Mouse (Mus musculus) kidney, embryonic 16.5 days (tissue): ENCODE data around the gene Smarca5. TPM values are rescaled to one million over a fixed set of nuclear protein-coding genes. Genes with fewer than 3 reads are reported as not detected.
A peak's percentile ranks its signal among the peaks of the same experiment; 100 is the strongest.

Experiments
- ATAC-seq: fragments of 200-750 bp; cut with Nextera tagmentation; 2 replicates; pipeline ENCODE4 v1.8.0; 2017; ENCODE audit warnings: moderate TSS enrichment; ENCODE audit not compliant: low FRiP score, low TSS enrichment
- H3K27ac ChIP-seq: fragments of 300-500 bp; sonication (generic); 2 replicates; pipeline ENCODE4 v1.5.1; 2014; ENCODE audit warnings: low read length
- H3K27me3 ChIP-seq: fragments of 300-500 bp; sonication (generic); 2 replicates; pipeline ENCODE4 v1.6.1; 2014; ENCODE audit warnings: low read length, control low read depth, mixed read lengths; ENCODE audit not compliant: insufficient read depth
- H3K36me3 ChIP-seq: fragments of 300-500 bp; sonication (generic); 2 replicates; pipeline ENCODE4 v1.6.1; 2014; ENCODE audit warnings: low read length, control low read depth, mixed read lengths; ENCODE audit not compliant: insufficient read depth
- H3K4me1 ChIP-seq: fragments of 300-500 bp; sonication (generic); 2 replicates; pipeline ENCODE4 v1.6.1; 2014; ENCODE audit warnings: low read length, control low read depth, mixed read lengths; ENCODE audit not compliant: insufficient read depth
- H3K4me2 ChIP-seq: fragments of 300-500 bp; sonication (generic); replicated peaks from 2 replicates; pipeline ENCODE4 v1.6.1; 2014; ENCODE audit warnings: low read depth, low read length
- H3K4me3 ChIP-seq: fragments of 300-500 bp; sonication (generic); 2 replicates; pipeline ENCODE4 v1.5.1; 2014; ENCODE audit warnings: mild to moderate bottlenecking, low read length
- H3K9ac ChIP-seq: fragments of 300-500 bp; sonication (generic); replicated peaks from 2 replicates; pipeline ENCODE4 v1.6.1; 2014; ENCODE audit warnings: low read length
- H3K9me3 ChIP-seq: fragments of 300-500 bp; sonication (generic); 2 replicates; pipeline ENCODE4 v1.6.1; 2016; ENCODE audit warnings: low read length, control low read depth
- WGBS: fragments of 180-500 bp; shearing (Covaris S2); extraction: QIAGEN DNeasy Blood & Tissue Kit; methylation state at CpG from one replicate; pipeline ENCODE4 v1.1.7; 2014; 5-methylcytosine and 5-hydroxymethylcytosine counted together
- polyA plus RNA-seq: library from polyadenylated mRNA; unstranded; fragments of >200 nt; fragmentation: Nextera tagmentation; extraction: Ambion mirVana; gene quantifications from 2 replicates; pipeline ENCODE4 v1.2.1, GENCODE M21; 2015

Gene Smarca5
- polyA plus RNA-seq, 1 experiment from 2014 or later, result 58.7 TPM

DNA sequence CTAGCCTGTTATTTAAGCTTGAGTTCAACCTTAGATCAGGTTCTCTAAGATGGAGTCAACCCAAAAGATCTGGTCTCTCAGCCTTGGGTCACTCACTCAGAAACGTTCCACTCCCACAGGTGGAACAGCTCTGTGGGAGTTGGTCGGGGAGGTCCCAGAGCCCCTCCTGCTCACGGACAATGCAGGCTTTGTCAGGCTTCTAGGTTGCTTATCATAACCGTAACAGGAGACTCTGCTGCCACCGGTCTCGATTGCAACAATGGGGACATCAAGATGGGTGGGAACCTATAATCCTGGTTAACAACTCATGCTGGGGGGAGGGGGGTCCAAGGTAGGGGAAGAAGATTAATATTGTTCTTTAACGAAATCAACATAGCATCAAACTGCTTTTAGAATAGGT is 13.1 kb upstream of the Smarca5 start:
- Histone ChIP-seq H3K4me1 (no peaks in the 10 kb centered on the region), H3K9me3 (no peaks in the 10 kb centered on the region), H3K27me3 (no peaks in the 10 kb centered on the region), H3K27ac (no peak overlapping the region), H3K9ac (no peak overlapping the region), H3K36me3 (no peaks in the 10 kb centered on the region), H3K4me3 (no peak overlapping the region), H3K4me2 (no peak overlapping the region)
- no peak for ATAC-seq
- 45% methylated on average over 7 of the region's 7 CpGs for WGBS

DNA sequence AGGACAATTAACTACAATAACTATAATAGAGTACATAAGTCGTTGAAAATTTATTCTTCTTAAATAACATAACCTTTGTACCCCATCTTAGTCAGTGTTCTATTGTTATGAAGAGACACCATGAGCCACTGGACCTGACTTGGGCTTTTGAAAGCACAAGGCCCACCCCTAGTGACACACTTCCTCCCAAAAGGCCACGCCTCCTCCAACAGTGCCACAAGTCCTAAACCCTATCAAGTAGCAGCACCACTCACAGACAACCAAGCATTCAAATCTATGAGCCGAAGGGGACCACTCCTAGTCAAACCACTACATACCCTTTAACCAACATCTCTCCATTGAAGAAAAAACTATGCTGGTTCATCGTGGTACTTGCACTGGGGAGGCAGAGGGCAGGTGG is 9.8 kb upstream of the Smarca5 start:
- no peaks in the 10 kb centered on the region for H3K36me3 ChIP-seq
- H3K9me3 ChIP-seq, result no peaks in the 10 kb centered on the region
- no peak overlapping the region for H3K4me3 ChIP-seq
- ATAC-seq, result no peak
- H3K27me3 ChIP-seq, result no peaks in the 10 kb centered on the region
- H3K27ac ChIP-seq, result no peak overlapping the region
- H3K4me2 ChIP-seq, result no peak overlapping the region
- H3K4me1 ChIP-seq, result no peaks in the 10 kb centered on the region
- 90% methylated on average over 4 of the region's 4 CpGs for WGBS
- H3K9ac ChIP-seq, result no peak overlapping the region

DNA sequence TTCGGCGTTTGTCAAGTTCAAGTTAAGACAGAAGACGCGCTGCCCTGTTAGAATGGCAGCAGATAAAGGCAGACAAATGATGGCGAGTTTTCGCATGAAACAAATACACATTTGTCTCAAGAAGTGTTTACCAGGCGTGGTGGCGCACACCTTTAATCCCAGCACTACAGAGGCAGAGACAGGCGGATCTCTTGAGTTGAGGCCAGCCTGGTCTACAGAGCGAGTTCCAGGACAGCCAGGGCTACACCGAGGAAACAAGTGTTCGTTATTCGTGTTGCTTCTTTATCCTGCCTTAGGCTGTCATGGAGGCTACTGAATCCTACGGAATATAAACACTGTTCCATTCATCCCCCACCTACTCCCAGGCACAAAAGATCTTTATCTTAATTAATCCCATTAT is 635 bp upstream of the Smarca5 start:
- WGBS, result 11% methylated on average over 14 of the region's 14 CpGs

DNA sequence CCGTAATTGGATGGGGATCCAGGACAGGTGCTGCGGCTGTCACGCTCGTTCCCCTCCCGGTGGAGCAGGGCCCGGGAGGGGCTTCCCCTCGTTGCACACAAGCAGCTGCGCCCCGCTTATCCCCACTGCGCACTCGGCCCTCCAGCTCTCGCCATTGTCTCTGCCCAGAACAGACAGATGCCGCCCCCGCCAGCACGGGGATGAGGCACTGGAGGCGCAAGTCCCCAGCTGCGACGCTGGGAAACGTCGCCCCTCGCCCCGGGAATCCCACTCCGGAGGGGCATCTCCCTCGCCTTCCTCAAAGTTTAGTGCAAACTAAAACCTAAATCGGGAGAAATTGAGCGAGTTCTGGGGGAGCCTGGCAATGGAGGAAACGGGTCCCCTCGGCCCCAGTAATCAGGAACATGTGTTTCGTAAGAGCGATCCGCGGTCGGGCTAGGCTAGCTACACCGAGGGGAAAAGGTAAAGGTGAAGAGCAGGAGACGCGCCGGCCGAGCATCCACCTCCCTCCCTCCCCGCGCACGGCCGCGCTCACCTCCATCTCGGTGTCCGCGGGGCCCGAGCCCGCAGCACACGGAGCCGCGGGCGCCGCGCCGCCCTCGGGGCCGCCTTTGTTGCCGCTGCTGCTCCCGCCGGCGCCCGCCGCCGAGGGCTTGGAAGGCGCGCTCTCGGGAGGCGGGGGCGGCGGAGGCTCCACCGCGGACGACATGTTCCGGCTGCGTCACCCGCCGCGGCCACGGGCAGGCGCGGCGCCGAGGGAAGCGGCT is 726 bp downstream of the Smarca5 start:
- peak overlapping the region; percentile 99 for H3K27ac ChIP-seq
- peak overlapping the region; percentile 94 for H3K4me3 ChIP-seq
- WGBS, result under 1% methylated on average over 74 of the region's 84 CpGs
- no peaks in the 10 kb centered on the region for H3K9me3 ChIP-seq
- H3K36me3 ChIP-seq, result peaks cover 10% of the 10 kb centered on the region; the same call in 1 of the 2 replicates
- no peaks in the 10 kb centered on the region for H3K27me3 ChIP-seq
- peak overlapping the region; percentile 95 for H3K9ac ChIP-seq
- peak; percentile 74 for ATAC-seq
- peak overlapping the region; percentile 80 for H3K4me2 ChIP-seq
- H3K4me1 ChIP-seq, result peaks cover 10% of the 10 kb centered on the region; the same call in 1 of the 2 replicates

More for the DNA sequence above, 635 bp upstream of the Smarca5 start:
- H3K36me3 ChIP-seq, result peaks cover 10% of the 10 kb centered on the region; the same call in 1 of the 2 replicates
- H3K4me1 ChIP-seq, result peaks cover 10% of the 10 kb centered on the region; the same call in 1 of the 2 replicates
- H3K4me3 ChIP-seq, result peak overlapping the region; percentile 94
- H3K27ac ChIP-seq, result peak overlapping the region; percentile 94
- H3K9me3 ChIP-seq, result no peaks in the 10 kb centered on the region
- peak; percentile 57; the same call in 1 of the 2 replicates for ATAC-seq
- H3K9ac ChIP-seq, result peak overlapping the region; percentile 76
- H3K27me3 ChIP-seq, result no peaks in the 10 kb centered on the region
- H3K4me2 ChIP-seq, result peak overlapping the region; percentile 64

DNA sequence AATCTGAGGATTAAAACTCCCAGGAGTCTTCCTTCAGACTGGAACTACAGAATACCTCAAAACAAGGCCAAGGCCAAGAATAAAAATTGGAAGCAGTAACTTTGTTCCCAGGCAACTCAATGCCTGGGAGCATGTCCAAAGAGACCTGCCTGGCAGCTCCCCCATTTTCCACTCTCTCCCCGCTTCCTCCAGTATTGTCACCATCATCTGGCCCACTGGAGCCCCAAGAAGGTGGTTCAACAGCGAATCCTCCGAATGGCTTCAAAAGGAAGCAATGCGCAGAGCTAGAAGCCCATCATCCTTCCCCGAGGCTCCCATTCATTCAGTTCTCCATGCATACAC is 1.3 kb downstream of the Smarca5 start:
- ATAC-seq, result no peak
- peak overlapping the region; percentile 94 for H3K4me3 ChIP-seq
- peak overlapping the region; percentile 80 for H3K4me2 ChIP-seq
- H3K27ac ChIP-seq, result peak overlapping the region; percentile 99
- peaks cover 12% of the 10 kb centered on the region; the same call in 1 of the 2 replicates for H3K36me3 ChIP-seq
- peaks cover 10% of the 10 kb centered on the region; the same call in 1 of the 2 replicates for H3K4me1 ChIP-seq
- under 1% methylated on average over 5 of the region's 5 CpGs for WGBS
- peak overlapping the region; percentile 95 for H3K9ac ChIP-seq
- H3K9me3 ChIP-seq, result no peaks in the 10 kb centered on the region
- H3K27me3 ChIP-seq, result no peaks in the 10 kb centered on the region

DNA sequence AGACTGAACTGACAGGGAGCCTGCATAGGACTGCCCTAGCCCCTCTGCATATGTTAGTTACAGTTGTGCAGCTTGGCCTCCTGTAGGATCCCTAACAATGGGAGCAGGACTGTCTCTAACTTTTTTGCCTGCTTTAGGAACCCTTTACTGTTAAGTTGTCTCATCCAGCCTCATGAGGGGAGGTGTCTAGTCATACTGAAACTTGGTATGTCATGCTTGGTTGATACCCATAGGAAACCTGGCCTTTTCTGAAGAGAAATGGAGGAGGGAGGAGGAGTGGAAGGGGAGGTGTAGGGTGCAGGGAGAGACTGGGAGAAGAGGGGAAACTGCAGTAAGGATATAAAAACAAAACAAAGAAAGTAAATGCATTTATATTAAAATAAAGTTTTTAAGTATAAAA is 7.0 kb downstream of the Smarca5 start:
- H3K9ac ChIP-seq, result no peak overlapping the region

DNA sequence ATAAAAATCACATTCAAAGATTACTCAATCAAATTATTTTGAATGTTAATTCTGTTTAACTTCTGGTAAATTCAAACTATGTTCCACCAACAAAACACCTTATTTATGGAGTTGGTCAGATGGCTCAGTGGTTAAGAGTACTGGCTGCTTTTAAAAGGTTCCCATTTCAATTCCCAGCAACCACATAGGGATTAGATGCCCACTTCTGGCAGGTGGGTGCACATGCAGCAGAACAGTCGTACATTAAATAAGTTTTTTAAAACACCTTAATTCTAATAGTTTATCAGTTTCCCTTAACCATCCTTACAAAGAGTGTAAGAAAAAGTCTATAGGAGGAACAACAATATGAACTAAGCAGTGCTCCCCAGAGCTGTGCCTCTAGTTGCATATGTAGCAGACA is 24.8 kb downstream of the Smarca5 start:
- no peak for ATAC-seq
- no peak overlapping the region for H3K4me2 ChIP-seq
- H3K36me3 ChIP-seq, result peaks cover 42% of the 10 kb centered on the region

More for the DNA sequence above, 7.0 kb downstream of the Smarca5 start:
- Histone ChIP-seq H3K27me3 (no peaks in the 10 kb centered on the region), H3K36me3 (peaks cover 33% of the 10 kb centered on the region), H3K9me3 (no peaks in the 10 kb centered on the region), H3K27ac (no peak overlapping the region), H3K4me3 (no peak overlapping the region), H3K4me2 (no peak overlapping the region), H3K4me1 (no peaks in the 10 kb centered on the region; the same call in 1 of the 2 replicates)
- no peak for ATAC-seq

DNA sequence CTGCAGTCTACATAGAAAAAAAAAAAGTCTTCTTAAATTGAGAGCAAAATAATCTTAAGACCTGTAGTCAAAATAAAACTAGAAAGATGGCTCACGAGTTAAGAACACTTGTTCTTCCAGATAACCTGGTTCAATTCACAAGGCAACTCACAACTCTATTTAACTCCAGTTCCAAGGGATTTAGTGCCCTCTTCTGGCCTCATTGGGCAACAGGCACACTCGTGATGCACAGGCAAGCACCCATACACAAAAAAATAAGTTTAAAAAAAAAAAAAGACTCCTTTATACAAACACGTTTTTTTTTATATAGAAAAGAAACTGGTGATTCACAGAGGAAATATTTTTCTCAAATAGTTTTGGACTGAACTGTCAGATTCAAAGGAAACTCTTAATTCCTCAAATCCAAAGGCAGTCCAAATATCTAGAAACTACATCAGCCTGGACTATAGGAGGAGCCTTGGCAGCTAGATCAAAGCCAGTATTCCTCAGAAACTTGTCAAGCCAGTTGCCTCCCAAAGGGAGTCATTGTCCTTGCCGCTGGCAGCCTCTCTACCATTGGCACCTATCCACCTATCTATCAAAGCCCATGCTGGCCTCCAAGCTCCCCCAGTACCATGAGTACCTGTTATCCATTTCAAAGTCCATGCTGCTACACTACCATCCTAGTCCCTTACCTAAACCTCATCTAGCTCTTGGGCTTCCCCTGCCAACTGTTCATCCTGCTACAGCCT is 28.5 kb downstream of the Smarca5 start:
- H3K9ac ChIP-seq, result no peak overlapping the region
- no peaks in the 10 kb centered on the region for H3K4me1 ChIP-seq
- H3K4me3 ChIP-seq, result no peak overlapping the region
- no peak overlapping the region for H3K4me2 ChIP-seq
- H3K9me3 ChIP-seq, result peaks cover 5% of the 10 kb centered on the region; the same call in 1 of the 2 replicates
- H3K27me3 ChIP-seq, result no peaks in the 10 kb centered on the region
- H3K36me3 ChIP-seq, result peaks cover 53% of the 10 kb centered on the region
- ATAC-seq, result no peak
- WGBS, result 81% methylated on average over 4 of the region's 4 CpGs
- no peak overlapping the region for H3K27ac ChIP-seq

More for the DNA sequence above, 24.8 kb downstream of the Smarca5 start:
- Histone ChIP-seq H3K9me3 (peaks cover 5% of the 10 kb centered on the region; the same call in 1 of the 2 replicates), H3K4me1 (no peaks in the 10 kb centered on the region), H3K9ac (no peak overlapping the region), H3K27ac (no peak overlapping the region), H3K4me3 (no peak overlapping the region), H3K27me3 (no peaks in the 10 kb centered on the region)
- WGBS, result 85% methylated on average over 1 of the region's 1 CpGs

DNA sequence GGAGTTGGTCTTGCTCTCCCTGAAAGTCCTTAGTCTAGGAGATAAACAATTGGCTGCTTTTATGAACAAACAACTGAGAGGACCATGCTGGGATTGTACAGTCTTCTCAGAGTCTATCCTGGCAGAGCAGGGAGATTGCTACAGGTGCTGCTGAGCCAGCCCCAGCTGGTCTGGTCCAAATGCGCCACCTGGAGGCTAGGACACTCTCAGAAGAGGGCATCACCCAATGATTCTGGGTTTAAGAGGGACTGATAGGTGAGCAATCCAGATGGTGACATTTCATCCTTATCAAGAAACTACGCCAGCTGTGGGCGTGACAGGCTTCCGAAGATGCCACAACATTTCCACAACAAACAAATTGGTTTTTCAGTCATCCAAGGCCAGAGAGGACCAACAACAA is 51.2 kb downstream of the Smarca5 start:
- no peaks in the 10 kb centered on the region for H3K27me3 ChIP-seq
- 37% methylated on average over 4 of the region's 4 CpGs for WGBS
- H3K4me2 ChIP-seq, result no peak overlapping the region
- no peaks in the 10 kb centered on the region for H3K36me3 ChIP-seq
- ATAC-seq, result peak; percentile 85; the same call in 1 of the 2 replicates
- H3K4me3 ChIP-seq, result no peak overlapping the region
- H3K4me1 ChIP-seq, result no peaks in the 10 kb centered on the region
- no peaks in the 10 kb centered on the region for H3K9me3 ChIP-seq
- H3K9ac ChIP-seq, result no peak overlapping the region
- no peak overlapping the region for H3K27ac ChIP-seq
